ENCODE assay signal across 26 mouse cellular contexts in genomic region chr4:29078391-29078790, GRCm38 (mm10).
"Had no signal": no experiment of that assay in that cellular context is flagged by ENCODE, and none has a peak within 500 bp of the region (broad histone marks: within the 10 kb centered on the region; RNA-seq: fewer than 3 reads in every experiment).

No protein-coding gene starts in this region.

- H3K27me3 ChIP-seq: embryonic facial prominence, embryonic 12.5 days; embryonic facial prominence, embryonic 13.5 days; embryonic facial prominence, embryonic 15.5 days; forebrain, embryonic 12.5 days; forebrain, embryonic 13.5 days; forebrain, embryonic 15.5 days had no signal

- H3K9ac ChIP-seq: embryonic facial prominence, embryonic 12.5 days; embryonic facial prominence, embryonic 13.5 days; embryonic facial prominence, embryonic 15.5 days; forebrain, embryonic 12.5 days; forebrain, embryonic 13.5 days; forebrain, embryonic 15.5 days; forebrain, postnatal 0 days had no signal

- H3K9me3 ChIP-seq: embryonic facial prominence, embryonic 10.5 days; embryonic facial prominence, embryonic 12.5 days; embryonic facial prominence, embryonic 13.5 days; embryonic facial prominence, embryonic 15.5 days; forebrain, embryonic 10.5 days; forebrain, embryonic 12.5 days; forebrain, embryonic 13.5 days; forebrain, embryonic 15.5 days had no signal

- H3K36me3 ChIP-seq: embryonic facial prominence, embryonic 10.5 days; embryonic facial prominence, embryonic 12.5 days; embryonic facial prominence, embryonic 13.5 days; embryonic facial prominence, embryonic 15.5 days; forebrain, embryonic 10.5 days; forebrain, embryonic 12.5 days; forebrain, embryonic 15.5 days had no signal

- ATAC-seq: forebrain, embryonic 13.5 days; forebrain, embryonic 14.5 days; forebrain, embryonic 15.5 days; forebrain, embryonic 16.5 days; forebrain, postnatal 0 days had no signal

- H3K4me2 ChIP-seq: embryonic facial prominence, embryonic 12.5 days; embryonic facial prominence, embryonic 13.5 days; embryonic facial prominence, embryonic 15.5 days; forebrain, embryonic 12.5 days; forebrain, embryonic 13.5 days; forebrain, embryonic 15.5 days had no signal

- H3K27ac ChIP-seq: embryonic facial prominence, embryonic 10.5 days; embryonic facial prominence, embryonic 12.5 days; embryonic facial prominence, embryonic 13.5 days; embryonic facial prominence, embryonic 15.5 days; forebrain, embryonic 10.5 days; forebrain, embryonic 12.5 days; forebrain, embryonic 13.5 days; forebrain, embryonic 15.5 days; gastrocnemius, adult 2 months; heart, adult 2 months had no signal

- H3K4me3 ChIP-seq: embryonic facial prominence, embryonic 10.5 days; embryonic facial prominence, embryonic 12.5 days; embryonic facial prominence, embryonic 13.5 days; embryonic facial prominence, embryonic 15.5 days; erythroblast, embryonic 14.5 days; forebrain, embryonic 10.5 days; forebrain, embryonic 12.5 days; forebrain, embryonic 13.5 days; forebrain, embryonic 15.5 days; gastrocnemius, adult 2 months; heart, adult 2 months had no signal

- H3K4me1 ChIP-seq: embryonic facial prominence, embryonic 12.5 days; embryonic facial prominence, embryonic 13.5 days; embryonic facial prominence, embryonic 15.5 days; forebrain, embryonic 10.5 days; forebrain, embryonic 12.5 days; forebrain, embryonic 13.5 days; forebrain, embryonic 15.5 days had no signal

- DNase-seq: cerebellum, adult 9-11 months; cerebellum, postnatal 10 days; cerebellum, postnatal 14 days; cerebellum, postnatal 25 days; cerebellum, postnatal 36 days; embryo, embryonic 11 days; forebrain, postnatal 0 days; gastrocnemius, adult 2 months; gastrocnemius, postnatal 10 days; gastrocnemius, postnatal 14 days; gastrocnemius, postnatal 25 days; gastrocnemius, postnatal 36 days; heart, adult 11 months; heart, adult 18-20 months; heart, adult 2 months had no signal
